Mouse (Mus musculus) splenic B cell, adult 2 months (primary cell): Measurements from ENCODE around the gene Zglp1.

ENCODE experiments used
- DNase-seq: peaks from one replicate; pipeline ENCODE4 v3.0.0-alpha.2; 2011; ENCODE audit warnings: low read depth, low spot score
- H3K27me3 ChIP-seq: 2 replicates; pipeline ENCODE4 v1.6.1; 2012; ENCODE audit warnings: mild to moderate bottlenecking, low read length, moderate library complexity, mixed read lengths; ENCODE audit not compliant: control insufficient read depth, poor library complexity, insufficient read depth, severe bottlenecking
- H3K36me3 ChIP-seq: 2 replicates; pipeline ENCODE4 v1.6.1; 2012; ENCODE audit warnings: mild to moderate bottlenecking, low read length, moderate library complexity, mixed read lengths; ENCODE audit not compliant: control insufficient read depth, poor library complexity, insufficient read depth, severe bottlenecking

The Zglp1 gene

GRCm38 (mm10) chr9:21067006-21067684 lies at the start of gene Zglp1:
Gene Zglp1 (minus strand): TSS chr9:21067093.
- DNase-seq: no peak
- no peaks in the 10 kb centered on the region for H3K27me3 ChIP-seq
- H3K36me3 ChIP-seq: peaks cover 10% of the 10 kb centered on the region; the same call in 1 of the 2 replicates

GRCm38 (mm10) chr9:21115105-21115504 lies 48.2 kb upstream of the Zglp1 start:
- no peaks in the 10 kb centered on the region for H3K27me3 ChIP-seq
- DNase-seq: no peak

GRCm38 (mm10) chr9:21114190-21114589 lies 47.3 kb upstream of the Zglp1 start:
- H3K36me3 ChIP-seq: peaks cover 3% of the 10 kb centered on the region; the same call in 1 of the 2 replicates
- no peaks in the 10 kb centered on the region for H3K27me3 ChIP-seq
- DNase-seq: no peak

More at GRCm38 (mm10) chr9:21115105-21115504, 48.2 kb upstream of the Zglp1 start:
- H3K36me3 ChIP-seq: peaks cover 3% of the 10 kb centered on the region; the same call in 1 of the 2 replicates

- DNase-seq: no peak
- no peaks in the 10 kb centered on the region for H3K27me3 ChIP-seq
Observed at GRCm38 (mm10) chr9:21113751-21114150, 46.9 kb upstream of the Zglp1 start.

DNA sequence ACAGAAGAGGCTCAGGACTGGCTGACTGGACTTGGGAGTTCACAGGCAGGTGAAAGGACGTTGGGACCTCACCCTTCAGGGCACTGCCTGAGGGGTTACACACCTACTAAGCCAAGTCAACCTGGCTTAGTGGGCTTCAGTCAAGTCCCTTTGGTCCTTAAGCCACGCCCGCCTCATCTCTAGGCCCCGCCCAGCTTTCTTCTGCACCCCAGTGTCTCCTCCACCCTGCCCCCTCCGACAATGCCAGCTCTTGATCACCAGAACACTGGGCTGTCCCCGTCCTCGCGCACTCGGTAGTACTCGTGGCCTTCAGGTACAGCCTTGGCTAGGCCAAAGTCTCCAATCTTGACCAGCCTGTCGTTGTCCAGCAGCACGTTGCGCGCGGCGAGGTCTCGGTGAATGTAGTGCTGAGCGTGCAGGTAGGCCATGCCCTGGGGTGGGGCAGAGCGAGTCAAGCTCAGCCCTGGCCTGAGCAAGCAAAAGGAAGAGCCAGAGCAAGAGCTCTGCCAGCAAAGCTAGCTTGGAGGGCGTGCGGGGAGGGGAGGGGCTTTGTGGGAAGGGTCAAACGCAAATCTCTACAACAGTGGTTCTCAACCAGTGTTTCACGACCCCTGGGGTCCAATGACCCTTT lies 40.8 kb upstream of the Zglp1 start:
- H3K27me3 ChIP-seq: no peaks in the 10 kb centered on the region
- peaks cover 4% of the 10 kb centered on the region for H3K36me3 ChIP-seq

More at GRCm38 (mm10) chr9:21113751-21114150, 46.9 kb upstream of the Zglp1 start:
- peaks cover 3% of the 10 kb centered on the region; the same call in 1 of the 2 replicates for H3K36me3 ChIP-seq

GRCm38 (mm10) chr9:21105760-21106564 lies 39.1 kb upstream of the Zglp1 start:
- H3K27me3 ChIP-seq: no peaks in the 10 kb centered on the region
- peaks cover 4% of the 10 kb centered on the region for H3K36me3 ChIP-seq
- no peak for DNase-seq

More for the DNA sequence above, 40.8 kb upstream of the Zglp1 start:
- DNase-seq: no peak

DNA sequence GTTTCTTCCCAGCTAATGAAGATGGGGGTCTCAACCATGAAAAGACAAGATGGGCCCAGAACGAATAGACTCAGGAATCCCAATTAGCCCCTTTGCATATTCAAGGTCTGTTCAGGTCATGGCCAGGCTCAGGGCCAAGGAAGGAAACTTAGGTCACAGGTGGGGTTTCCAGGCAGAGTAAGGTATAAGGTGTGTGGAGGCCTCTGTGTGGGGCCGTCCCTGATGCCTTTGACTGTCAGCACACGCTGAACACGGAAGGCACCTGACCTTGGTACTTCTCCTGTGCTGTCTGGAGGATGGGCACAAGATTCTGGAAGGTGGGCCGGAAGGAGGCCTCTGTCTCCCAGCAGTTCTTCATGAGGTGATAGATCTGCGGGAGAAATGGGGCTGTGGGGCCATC lies 37.9 kb upstream of the Zglp1 start:
- DNase-seq: no peak
- H3K36me3 ChIP-seq: peaks cover 4% of the 10 kb centered on the region
- H3K27me3 ChIP-seq: no peaks in the 10 kb centered on the region

- Histone ChIP-seq H3K27me3 (no peaks in the 10 kb centered on the region), H3K36me3 (peaks cover 4% of the 10 kb centered on the region)
- DNase-seq: no peak
Observed at GRCm38 (mm10) chr9:21102076-21102475, 35.2 kb upstream of the Zglp1 start.

DNA sequence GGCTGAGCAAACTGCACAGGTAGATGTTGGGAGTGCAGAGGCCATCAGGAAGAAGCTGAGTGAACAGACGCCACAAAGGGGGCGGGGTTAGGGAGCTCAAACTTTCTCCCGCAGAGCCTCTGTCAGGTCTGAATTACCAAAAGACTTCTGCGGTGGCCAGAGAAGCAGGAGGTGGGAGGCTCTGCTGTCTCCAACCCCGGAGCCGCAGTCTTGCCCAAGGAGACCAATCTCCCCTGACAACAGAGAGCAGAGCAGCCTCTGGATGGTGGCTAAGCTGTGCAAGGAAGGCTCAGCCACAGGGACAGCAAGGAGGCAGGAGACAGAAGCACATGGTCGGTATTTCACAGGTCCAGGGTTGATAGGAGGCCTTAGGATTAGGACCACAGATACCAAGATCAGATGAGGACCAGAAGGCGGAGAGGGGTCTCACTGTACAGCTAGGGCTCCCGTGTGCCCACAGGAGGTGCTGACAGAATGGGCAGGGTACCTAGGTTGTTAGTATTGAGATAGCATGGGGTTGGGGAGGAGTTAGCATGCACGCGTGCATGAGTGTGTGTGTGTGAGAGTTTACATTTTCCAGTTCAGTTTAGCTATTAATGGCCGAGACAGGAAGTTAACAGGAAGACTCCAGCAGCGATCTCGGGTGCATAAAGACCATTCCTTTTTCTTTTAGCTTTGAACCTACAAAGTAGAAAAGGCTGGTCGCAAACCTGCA lies 33.7 kb upstream of the Zglp1 start:
- DNase-seq: no peak
- Histone ChIP-seq H3K36me3 (peaks cover 4% of the 10 kb centered on the region), H3K27me3 (no peaks in the 10 kb centered on the region)

DNA sequence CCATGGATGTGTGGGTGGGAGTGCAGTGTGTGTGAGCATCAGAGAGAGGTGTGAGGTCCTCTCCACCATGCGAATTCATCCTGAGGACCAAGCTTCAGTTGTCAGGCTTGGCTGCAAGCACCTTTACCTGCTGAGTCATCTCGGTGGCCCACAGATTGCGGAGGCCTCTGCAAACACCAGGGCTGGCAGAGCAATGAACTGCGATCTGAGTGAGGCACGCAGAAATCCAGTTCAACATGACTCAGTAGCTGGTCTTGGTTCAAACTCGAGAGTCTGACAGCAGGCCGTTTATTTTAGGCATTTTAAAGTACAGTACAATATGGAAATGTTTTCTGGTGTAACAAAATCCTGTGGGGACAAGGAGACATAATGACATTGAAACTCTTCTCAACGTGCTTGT lies 30.9 kb upstream of the Zglp1 start:
- no peak for DNase-seq
- Histone ChIP-seq H3K36me3 (no peaks in the 10 kb centered on the region), H3K27me3 (no peaks in the 10 kb centered on the region)

DNA sequence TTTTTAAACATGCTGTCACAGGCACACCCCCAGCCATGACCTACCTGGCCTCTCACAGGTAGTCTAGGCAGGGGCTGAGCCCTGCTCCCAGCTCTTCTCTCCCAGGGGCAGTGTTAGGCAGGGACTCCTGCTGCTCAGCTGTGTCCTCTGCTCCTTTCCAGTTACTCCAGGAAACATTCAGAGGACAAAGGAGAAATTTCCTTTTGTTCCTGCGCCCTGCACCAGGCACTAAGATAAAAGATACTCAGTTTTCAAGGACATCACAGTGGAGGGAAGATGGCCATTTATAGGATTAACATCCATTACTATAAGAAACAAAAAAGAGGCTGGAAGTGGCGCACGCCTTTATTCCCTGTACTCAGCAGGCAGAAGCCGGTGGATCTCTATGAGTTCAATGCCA lies 29.1 kb upstream of the Zglp1 start:
- no peaks in the 10 kb centered on the region for H3K27me3 ChIP-seq
- no peak for DNase-seq
- H3K36me3 ChIP-seq: no peaks in the 10 kb centered on the region

GRCm38 (mm10) chr9:21093423-21093822 lies 26.5 kb upstream of the Zglp1 start:
- Histone ChIP-seq H3K27me3 (no peaks in the 10 kb centered on the region), H3K36me3 (no peaks in the 10 kb centered on the region; the same call in 1 of the 2 replicates)
- DNase-seq: no peak

DNA sequence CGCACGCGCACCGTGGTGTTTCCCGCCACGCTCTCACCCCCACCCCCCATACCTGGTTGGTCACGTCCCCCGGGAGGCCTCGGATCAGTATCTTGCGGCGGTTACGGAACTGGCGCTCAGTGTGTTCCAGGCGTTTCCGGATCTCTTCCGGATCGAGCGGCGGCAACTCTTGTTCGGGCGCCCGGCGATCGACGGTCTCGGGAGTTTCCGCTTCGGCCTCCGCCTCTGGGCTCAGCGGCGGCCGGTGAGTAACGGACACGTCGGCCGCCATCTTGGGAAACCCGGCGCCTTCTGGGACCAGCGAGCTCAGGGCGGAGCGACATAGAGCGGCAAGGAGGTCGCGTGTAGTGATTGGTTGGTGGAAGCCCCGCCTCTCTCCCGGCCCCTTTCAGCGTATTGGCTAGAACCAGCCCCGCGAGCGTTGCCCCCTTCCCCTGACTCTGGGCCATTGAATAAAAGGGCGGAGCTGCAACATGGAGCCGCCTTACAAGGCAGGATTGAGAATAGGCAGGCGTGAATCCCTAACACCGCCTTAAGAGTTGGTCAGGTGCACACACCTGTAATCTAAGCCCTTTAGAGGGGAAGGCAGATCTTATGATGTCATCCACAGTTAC lies 24.9 kb upstream of the Zglp1 start, which contains the start of the genes Gm38431 and Raver1:
TSS of gene Gm38431 (minus strand) at position 291 of the 614 bp plus-strand sequence.
TSS of gene Raver1 (minus strand) at position 302 of the 614 bp plus-strand sequence.
- peak; percentile 98 for DNase-seq
- Histone ChIP-seq H3K27me3 (no peaks in the 10 kb centered on the region), H3K36me3 (peaks cover 2% of the 10 kb centered on the region; the same call in 1 of the 2 replicates)
